Mouse (Mus musculus): ENCODE measurements around the gene Swi5. TPM values are rescaled to one million over a fixed set of nuclear protein-coding genes. Genes with fewer than 3 reads are reported as not detected.

Gene Swi5
- total RNA-seq, 2 experiments from 2014 or later: 291 to 303 TPM

DNA sequence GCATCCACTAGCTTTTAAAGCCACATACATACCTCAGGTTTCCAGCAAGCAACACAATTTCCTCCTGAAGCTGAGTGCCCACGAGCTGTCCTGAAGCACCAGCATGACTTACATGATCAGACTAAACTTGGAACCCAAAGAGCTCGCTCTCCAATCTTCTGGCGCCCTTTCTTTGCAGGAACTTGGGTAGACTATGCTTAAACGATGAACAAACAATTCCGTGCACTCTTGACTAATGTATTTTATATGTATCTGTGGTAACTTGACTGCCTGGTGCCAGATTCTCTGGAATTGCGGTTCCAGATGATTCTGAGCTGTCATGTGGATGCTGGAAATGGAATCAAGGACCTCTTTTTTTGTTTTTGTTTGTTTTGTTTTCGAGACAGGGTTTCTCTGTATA is 52.4 kb downstream of the Swi5 start:
- no peak for DNase-seq (ENCODE audit: low spot score in 2 of 2)

Small RNA genes lying within 50 kb of the gene (microRNA-seq; reads per million reads assigned to microRNA genes)
- gene Gm23363 (ENCODE audit: borderline number of aligned reads in 2 of 2) (0 to 1.2 reads per million in 2 experiments), gene Mir199b (ENCODE audit: borderline number of aligned reads in 2 of 2) (13.7 to 18.4 reads per million in 2 experiments)

Other genes starting within 250 kb of the Swi5 start
- 1 to 10 TPM in 1 of 2 experiments, under 1 TPM in 1; 0.99 to 2.1 TPM for gene Fam78a, start 203.2 kb downstream of the Swi5 start, total RNA-seq (2021)
- 1 to 10 TPM; 5.4 to 6.6 TPM for gene Plpp7, start 192.5 kb downstream of the Swi5 start, total RNA-seq (2021)
- 100 to 1,000 TPM in 1 of 2 experiments, 10 to 100 TPM in 1; 94.4 to 102 TPM for gene Prrc2b, start 137.0 kb downstream of the Swi5 start, total RNA-seq (2021)
- gene Pomt1, start 51.5 kb downstream of the Swi5 start, total RNA-seq (2021): 10 to 100 TPM; 33.5 to 38.7 TPM
- gene Uck1, start 27.9 kb downstream of the Swi5 start, total RNA-seq (2021): 100 to 1,000 TPM; 125 to 144 TPM
- 10 to 100 TPM; 70.5 to 75.4 TPM for gene Golga2, start 691 bp downstream of the Swi5 start, total RNA-seq (2021)
- 10 to 100 TPM; 62.6 to 69.6 TPM for gene Ciz1, start 64.3 kb upstream of the Swi5 start, total RNA-seq (2021)
- gene Dnm1, start 65.3 kb upstream of the Swi5 start, total RNA-seq (2021): 10 to 100 TPM; 18.6 to 25.6 TPM
- gene 1110008P14Rik, start 93.9 kb upstream of the Swi5 start, total RNA-seq (2021): 100 to 1,000 TPM; 158 to 166 TPM
- gene Lcn2, start 100.2 kb upstream of the Swi5 start, total RNA-seq (2021): 1 to 10 TPM; 1.7 to 2.1 TPM
- gene Ptges2, start 107.8 kb upstream of the Swi5 start, total RNA-seq (2021): 10 to 100 TPM; 56.9 to 66.5 TPM
- gene Naif1, start 162.4 kb upstream of the Swi5 start, total RNA-seq (2021): 1 to 10 TPM; 4.1 to 4.5 TPM
- 10 to 100 TPM; 48.8 to 55.3 TPM for gene Slc25a25, start 163.4 kb upstream of the Swi5 start, total RNA-seq (2021)
- gene Fam102a, start 247.3 kb upstream of the Swi5 start, total RNA-seq (2021): 10 to 100 TPM; 27.4 to 41.0 TPM